Mouse (Mus musculus): ENCODE data around the gene Cdk7.
"Not testable (repeated sequence)": the region's sequence is repeated elsewhere in the genome, so short reads cannot be mapped to it uniquely, and the experiment has no call there.

The Cdk7 gene

GRCm38 (mm10) chr13:100730861-100731176 is at the start of gene Cdk7:
Cdk7 (minus strand) TSS chr13:100730939.
- DNase-seq: peak; percentile 88

GRCm38 (mm10) chr13:100777491-100777890 is 46.8 kb upstream of the Cdk7 start:
- no peak for DNase-seq

- DNase-seq: no peak
Measured at GRCm38 (mm10) chr13:100776710-100777109, 46.0 kb upstream of the Cdk7 start.

- no peak for DNase-seq
Measured at GRCm38 (mm10) chr13:100776056-100776419, 45.3 kb upstream of the Cdk7 start.

GRCm38 (mm10) chr13:100775252-100776055 is 44.7 kb upstream of the Cdk7 start, which contains the start of gene Cenph:
Cenph (minus strand) TSS chr13:100775899.
- DNase-seq: peak; percentile 71

- DNase-seq: no peak
Measured at GRCm38 (mm10) chr13:100774704-100775103, 44.0 kb upstream of the Cdk7 start.

- no peak for DNase-seq
Measured at GRCm38 (mm10) chr13:100755329-100755728, 24.6 kb upstream of the Cdk7 start.

- DNase-seq: no peak
Measured at GRCm38 (mm10) chr13:100754186-100754585, 23.4 kb upstream of the Cdk7 start.

GRCm38 (mm10) chr13:100753011-100753410 is 22.3 kb upstream of the Cdk7 start:
- no peak for DNase-seq

GRCm38 (mm10) chr13:100752529-100752928 is 21.8 kb upstream of the Cdk7 start:
- no peak for DNase-seq

GRCm38 (mm10) chr13:100751402-100751801 is 20.7 kb upstream of the Cdk7 start:
- no peak for DNase-seq

GRCm38 (mm10) chr13:100750799-100751198 is 20.1 kb upstream of the Cdk7 start:
- no peak for DNase-seq

GRCm38 (mm10) chr13:100748638-100749037 is 17.9 kb upstream of the Cdk7 start:
- no peak for DNase-seq

- DNase-seq: no peak
Measured at GRCm38 (mm10) chr13:100746090-100746489, 15.4 kb upstream of the Cdk7 start.

- DNase-seq: peak; percentile 97
Measured at GRCm38 (mm10) chr13:100744036-100744744, 13.5 kb upstream of the Cdk7 start, which contains the start of gene Mrps36. Mrps36 (minus strand) TSS chr13:100744659.

- DNase-seq: no peak
Measured at GRCm38 (mm10) chr13:100743346-100744035, 12.8 kb upstream of the Cdk7 start.

GRCm38 (mm10) chr13:100742831-100743230 is 12.1 kb upstream of the Cdk7 start:
- no peak for DNase-seq

- no peak for DNase-seq
Measured at GRCm38 (mm10) chr13:100732756-100733155, 2.0 kb upstream of the Cdk7 start.

- DNase-seq: not testable (repeated sequence)
Measured at GRCm38 (mm10) chr13:100731462-100732046, 815 bp upstream of the Cdk7 start.

- no peak for DNase-seq
Measured at GRCm38 (mm10) chr13:100730153-100730860, 432 bp downstream of the Cdk7 start.

GRCm38 (mm10) chr13:100728530-100728929 is 2.2 kb downstream of the Cdk7 start:
- not testable (repeated sequence) for DNase-seq

- no peak for DNase-seq
Measured at GRCm38 (mm10) chr13:100728086-100728485, 2.7 kb downstream of the Cdk7 start.

- no peak for DNase-seq
Measured at GRCm38 (mm10) chr13:100725194-100725593, 5.5 kb downstream of the Cdk7 start.
